Mouse (Mus musculus): ENCODE results near the gene T2.

DNA sequence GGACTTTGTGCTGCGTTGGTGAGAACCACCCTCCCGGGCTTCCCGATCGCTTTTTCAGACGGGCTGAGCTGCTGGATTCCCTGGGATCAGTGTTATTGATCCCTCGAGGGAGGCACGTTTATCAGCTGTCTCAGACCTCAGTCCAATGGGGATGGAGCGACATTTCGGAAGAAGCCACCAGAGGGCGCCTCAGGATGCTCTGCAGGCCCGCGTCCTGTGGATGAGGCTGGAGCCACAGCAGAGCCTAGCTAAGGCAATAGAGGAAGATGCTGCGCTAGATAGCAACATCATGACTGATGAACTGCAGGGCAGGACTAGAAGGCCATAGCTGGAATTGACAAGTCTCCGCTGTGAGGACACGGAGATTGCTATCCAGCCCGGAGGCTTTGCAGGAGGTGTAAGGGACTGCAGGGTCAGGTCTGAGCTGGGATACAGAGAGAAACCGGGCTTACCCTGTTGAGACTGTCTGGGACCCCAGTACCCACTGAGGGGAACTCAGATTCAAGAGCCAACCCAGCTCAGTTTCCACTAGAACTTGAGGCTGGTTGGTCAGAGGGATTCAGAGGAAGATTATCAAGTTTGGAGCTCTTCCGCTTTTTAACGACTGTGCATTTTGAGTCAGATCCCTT, 113.0 kb downstream of the T2 start:
- TF ChIP-seq TAL1 (IDR thresholded peaks at IDR 0.05; ENCODE audit: low read length): no peak
- no peak for TF ChIP-seq GATA1 (IDR thresholded peaks at IDR 0.05; ENCODE audit: low read length)
